Mouse (Mus musculus) monocyte, adult 59 days (primary cell): ENCODE measurements around the gene Galnt11. TPM values are rescaled to one million over a fixed set of nuclear protein-coding genes. Genes with fewer than 3 reads are reported as not detected.

Experiments used
- total RNA-seq, 2 experiments: library from RNA; stranded (reverse); gene quantifications; one replicate each; pipeline ENCODE4 v1.2.4; 2023

Gene Galnt11
- 10 to 100 TPM; 45.2 to 45.8 TPM for total RNA-seq

DNA sequence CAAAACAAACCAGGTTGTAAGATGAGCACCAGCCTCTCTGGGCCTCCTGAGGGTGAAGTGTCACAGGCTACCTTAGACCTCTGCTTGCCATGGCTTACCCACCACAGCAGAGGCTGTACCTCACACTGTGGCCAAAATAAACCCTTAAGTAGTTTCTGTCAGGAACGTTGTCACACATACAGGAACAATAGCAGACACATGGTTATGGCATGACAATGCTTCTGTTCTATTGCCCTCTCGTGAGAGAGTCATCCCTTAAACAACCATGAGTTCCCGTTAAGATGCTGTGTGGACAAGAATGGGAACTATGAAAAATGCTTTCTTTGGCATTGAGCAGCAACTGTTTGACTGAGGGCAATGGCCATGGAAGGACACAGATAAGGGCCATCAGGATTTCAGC, at the start of gene Galnt11:
Galnt11 (plus strand) TSS at position 301 of the 400 bp plus-strand sequence.

GRCm38 (mm10) chr5:25181004-25181531, 40.6 kb upstream of the Galnt11 start, which contains the start of gene Galntl5:
Galntl5 (plus strand) TSS chr5:25181460.

DNA sequence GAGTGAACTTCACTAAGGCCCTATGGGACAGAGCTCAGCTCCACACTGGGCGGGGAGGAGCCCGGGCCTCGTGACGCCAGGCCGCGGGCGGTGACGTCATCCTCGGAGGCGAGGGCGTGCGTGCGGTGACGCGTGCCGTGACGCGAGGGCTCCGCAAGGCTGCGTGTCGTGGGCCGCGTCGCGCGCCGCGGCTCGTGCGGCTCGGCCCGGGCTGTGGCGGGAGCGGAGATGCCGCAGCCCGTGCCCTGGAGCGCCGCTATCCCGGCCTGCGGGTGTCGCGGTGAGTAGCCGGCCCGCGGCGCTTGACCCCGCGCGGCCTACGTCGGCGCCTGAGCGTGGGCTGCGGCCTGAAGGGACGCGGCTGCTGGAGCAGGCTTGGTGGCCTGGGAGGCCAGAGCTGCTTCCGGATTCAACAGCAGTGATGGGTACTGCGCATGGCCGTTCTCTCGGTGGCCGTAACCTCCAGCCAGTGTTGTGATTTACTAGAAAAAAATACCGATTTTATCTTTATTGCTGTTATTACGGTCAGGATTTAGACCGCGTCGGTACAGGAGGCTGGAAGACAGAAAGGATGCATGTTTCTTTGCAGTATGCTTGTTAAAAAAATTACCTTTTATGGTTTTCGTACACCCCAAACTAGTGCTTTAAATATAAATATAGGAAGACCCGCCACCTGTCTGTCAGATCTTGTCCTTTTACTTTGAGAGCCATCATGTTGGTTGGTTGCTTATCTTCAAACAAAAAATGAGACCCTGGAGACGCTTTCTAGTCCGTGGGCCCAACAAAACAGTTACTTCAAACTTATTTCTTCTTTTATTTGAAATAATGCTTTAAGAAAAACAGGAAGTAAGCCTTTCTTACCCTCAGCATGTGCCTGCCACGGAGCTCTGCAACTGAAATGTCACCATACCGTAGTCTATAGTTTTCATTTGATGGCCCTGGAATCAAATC, 1.3 kb downstream of the Galnt11 start, which contains the start of gene E130116L18Rik:
E130116L18Rik (minus strand) TSS at position 402 of the 951 bp plus-strand sequence.

Other genes starting within 250 kb of the Galnt11 start
- 10 to 100 TPM; 84.0 to 90.2 TPM for gene Prkag2, start 121.3 kb upstream of the Galnt11 start, total RNA-seq
- gene Galntl5, start 40.4 kb upstream of the Galnt11 start, total RNA-seq: not detected
- not detected for gene E130116L18Rik, start 1.2 kb downstream of the Galnt11 start, total RNA-seq